Mouse (Mus musculus): Measurements from ENCODE around the gene Gm6525.

- TF ChIP-seq CTCF (IDR thresholded peaks at IDR 0.05; ENCODE audit: low read depth, low read length), result no peak
- no peak for TF ChIP-seq POLR2A (IDR thresholded peaks at IDR 0.05; ENCODE audit: borderline replicate concordance, low read depth, low read length)
Measured at GRCm38 (mm10) chr3:84204640-84205039, 30.7 kb downstream of the Gm6525 start.
